Mouse (Mus musculus) liver, embryonic 11.5 days (tissue): Measurements from ENCODE around the gene Psap. TPM values are rescaled to one million over a fixed set of nuclear protein-coding genes. Genes with fewer than 3 reads are reported as not detected.

Source experiments
- ATAC-seq: fragments of 200-750 bp; cut with Nextera tagmentation; replicated peaks from 2 replicates; pipeline ENCODE4 v1.8.0; 2017; ENCODE audit warnings: moderate number of reproducible peaks, mild to moderate bottlenecking, moderate TSS enrichment, moderate library complexity; ENCODE audit not compliant: low FRiP score
- DNase-seq: peaks from one replicate; pipeline ENCODE4 v3.0.0-alpha.2; 2017; ENCODE audit warnings: low spot score
- H3K27ac ChIP-seq: fragments of 300-500 bp; sonication (generic); 2 replicates; pipeline ENCODE4 v1.5.1; 2014; ENCODE audit warnings: mild to moderate bottlenecking, low read depth, low read length, control low read depth
- H3K27me3 ChIP-seq: fragments of 300-500 bp; sonication (generic); replicated peaks from 2 replicates; pipeline ENCODE4 v1.6.1; 2014; ENCODE audit warnings: low read length, mixed read lengths; ENCODE audit not compliant: control insufficient read depth, insufficient read depth
- H3K36me3 ChIP-seq: fragments of 300-500 bp; sonication (generic); 2 replicates; pipeline ENCODE4 v1.6.1; 2014; ENCODE audit warnings: mild to moderate bottlenecking, low read length, moderate library complexity, mixed read lengths; ENCODE audit not compliant: control insufficient read depth, insufficient read depth
- H3K4me1 ChIP-seq: fragments of 300-500 bp; sonication (generic); replicated peaks from 2 replicates; pipeline ENCODE4 v1.6.1; 2014; ENCODE audit warnings: low read length, mixed read lengths; ENCODE audit not compliant: control insufficient read depth, insufficient read depth
- H3K4me2 ChIP-seq: fragments of 300-500 bp; sonication (generic); 2 replicates; pipeline ENCODE4 v1.6.1; 2014; ENCODE audit warnings: mild to moderate bottlenecking, control low read depth, moderate library complexity
- H3K4me3 ChIP-seq: fragments of 300-500 bp; sonication (generic); 2 replicates; pipeline ENCODE4 v1.5.1; 2014; ENCODE audit warnings: low read depth, low read length, control low read depth
- H3K9ac ChIP-seq: fragments of 300-500 bp; sonication (generic); 2 replicates; pipeline ENCODE4 v1.6.1; 2014; ENCODE audit warnings: low read depth, low read length, control low read depth
- H3K9me3 ChIP-seq: fragments of 300-500 bp; sonication (generic); 2 replicates; pipeline ENCODE4 v1.6.1; 2016; ENCODE audit warnings: low read length, inconsistent platforms, mixed read lengths; ENCODE audit not compliant: control insufficient read depth
- WGBS: fragments of 180-500 bp; shearing (Covaris S2); extraction: QIAGEN DNeasy Blood & Tissue Kit; methylation state at CpG from one replicate; pipeline ENCODE4 v1.1.7; 2014; 5-methylcytosine and 5-hydroxymethylcytosine counted together
- polyA plus RNA-seq: library from polyadenylated mRNA; unstranded; fragments of >200 nt; fragmentation: Nextera tagmentation; extraction: Ambion mirVana; gene quantifications from 2 replicates; pipeline ENCODE4 v1.2.1, GENCODE M21; 2014

Gene Psap
- polyA plus RNA-seq, 1 experiment from 2014 or later: 59.8 TPM

DNA sequence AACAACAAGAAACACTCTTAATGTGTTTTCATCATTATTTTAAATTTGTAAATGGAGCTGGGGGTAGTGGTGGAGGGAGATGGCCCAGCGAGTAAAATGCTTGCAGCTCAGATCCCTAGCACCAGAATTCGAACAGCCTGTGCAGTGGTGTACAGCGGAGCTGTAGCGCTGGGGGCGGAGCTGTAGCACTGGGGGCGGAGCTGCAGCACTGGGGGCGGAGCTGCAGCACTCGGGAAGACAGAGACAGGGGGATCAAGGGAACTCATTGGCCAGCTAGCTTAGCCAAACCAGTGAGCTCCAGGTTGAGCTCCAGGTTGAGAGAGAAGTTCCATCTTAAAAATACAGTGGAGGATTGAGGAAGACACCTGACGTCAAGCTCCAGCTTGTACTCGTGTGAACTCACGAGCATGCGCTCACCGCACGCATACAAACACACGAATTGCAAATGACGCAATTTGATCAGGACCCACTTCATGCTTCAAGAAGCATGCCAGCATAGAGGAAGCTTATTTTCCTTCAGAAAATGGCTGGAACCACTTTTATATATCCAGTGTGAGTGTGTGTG is 20.1 kb upstream of the Psap start:
- Histone ChIP-seq H3K36me3 (no peaks in the 10 kb centered on the region), H3K4me1 (peaks cover 17% of the 10 kb centered on the region), H3K4me3 (no peak overlapping the region), H3K9me3 (no peaks in the 10 kb centered on the region), H3K27me3 (no peaks in the 10 kb centered on the region), H3K4me2 (peak overlapping the region; percentile 20; the same call in 1 of the 2 replicates), H3K9ac (no peak overlapping the region), H3K27ac (no peak overlapping the region)
- whole genome bisulfite sequencing: 52% methylated on average over 16 of the region's 16 CpGs
- no peak for DNase-seq
- peak; percentile 57 for ATAC-seq

DNA sequence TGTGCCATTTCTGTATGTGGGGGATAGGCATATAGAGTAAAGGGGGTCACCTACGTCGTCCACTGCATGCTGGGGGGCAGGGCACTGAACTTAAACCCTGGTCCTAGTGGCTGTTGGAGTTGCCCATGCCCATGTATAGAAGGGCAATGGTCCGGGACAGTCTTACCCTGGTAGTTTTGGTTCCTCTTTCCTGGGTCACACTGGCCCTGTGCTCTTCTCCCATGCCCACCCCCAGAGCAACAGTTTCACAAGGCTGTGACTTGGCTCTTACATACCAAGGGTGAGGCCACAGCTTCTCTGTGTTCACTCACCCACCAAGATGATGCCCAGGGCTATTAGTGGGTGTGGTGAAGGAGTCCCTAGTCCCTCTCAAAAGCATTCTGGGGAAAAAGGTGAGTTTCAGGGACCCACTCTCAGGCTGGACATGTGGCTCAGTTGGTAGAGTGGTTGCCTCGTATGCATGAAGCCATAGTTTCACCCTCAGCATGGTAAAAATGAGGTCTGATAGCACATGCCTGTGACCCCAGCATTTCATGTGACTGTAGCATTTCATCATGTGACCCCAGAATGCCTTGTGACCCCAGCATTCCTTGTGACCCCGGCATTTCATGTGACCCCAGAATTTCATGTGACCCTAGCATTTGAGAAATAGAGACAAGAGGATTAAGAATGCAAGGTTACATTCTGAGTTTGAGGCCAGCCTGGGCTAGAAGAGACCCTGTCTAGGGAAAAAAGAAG is 16.7 kb upstream of the Psap start:
- no peak for ATAC-seq
- no peak overlapping the region for H3K27ac ChIP-seq

DNA sequence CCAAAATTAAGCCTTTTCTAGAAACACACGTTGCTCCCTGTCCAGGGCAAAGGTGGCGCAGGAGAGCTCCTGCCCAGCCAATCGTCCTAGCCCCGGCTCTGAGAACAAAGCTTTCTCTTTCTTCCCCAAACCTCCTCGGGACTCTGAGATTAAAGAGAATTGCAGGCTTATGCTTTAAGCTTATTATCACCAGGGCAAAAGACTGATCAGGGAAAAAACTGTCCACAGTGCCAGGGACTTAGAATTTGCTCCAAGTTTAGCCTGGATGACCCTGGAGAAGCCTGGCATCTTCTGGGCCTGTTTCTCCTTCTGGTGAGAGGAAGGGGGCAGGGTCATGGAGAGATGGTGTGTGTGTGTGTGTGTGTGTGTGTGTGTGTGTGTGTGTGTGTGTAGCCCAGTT is 15.9 kb upstream of the Psap start:
- H3K4me2 ChIP-seq: no peak overlapping the region
- H3K36me3 ChIP-seq: no peaks in the 10 kb centered on the region
- DNase-seq: no peak
- H3K9ac ChIP-seq: no peak overlapping the region
- WGBS: 44% methylated on average over 5 of the region's 5 CpGs
- no peaks in the 10 kb centered on the region for H3K9me3 ChIP-seq
- H3K27ac ChIP-seq: no peak overlapping the region
- H3K27me3 ChIP-seq: no peaks in the 10 kb centered on the region
- ATAC-seq: no peak
- peaks cover 8% of the 10 kb centered on the region for H3K4me1 ChIP-seq
- no peak overlapping the region for H3K4me3 ChIP-seq

More for the DNA sequence above, 16.7 kb upstream of the Psap start:
- no peaks in the 10 kb centered on the region for H3K27me3 ChIP-seq
- DNase-seq: no peak
- no peak overlapping the region for H3K9ac ChIP-seq
- H3K9me3 ChIP-seq: no peaks in the 10 kb centered on the region
- H3K36me3 ChIP-seq: no peaks in the 10 kb centered on the region
- peaks cover 12% of the 10 kb centered on the region for H3K4me1 ChIP-seq
- H3K4me2 ChIP-seq: no peak overlapping the region
- WGBS: 73% methylated on average over 5 of the region's 5 CpGs
- no peak overlapping the region for H3K4me3 ChIP-seq

DNA sequence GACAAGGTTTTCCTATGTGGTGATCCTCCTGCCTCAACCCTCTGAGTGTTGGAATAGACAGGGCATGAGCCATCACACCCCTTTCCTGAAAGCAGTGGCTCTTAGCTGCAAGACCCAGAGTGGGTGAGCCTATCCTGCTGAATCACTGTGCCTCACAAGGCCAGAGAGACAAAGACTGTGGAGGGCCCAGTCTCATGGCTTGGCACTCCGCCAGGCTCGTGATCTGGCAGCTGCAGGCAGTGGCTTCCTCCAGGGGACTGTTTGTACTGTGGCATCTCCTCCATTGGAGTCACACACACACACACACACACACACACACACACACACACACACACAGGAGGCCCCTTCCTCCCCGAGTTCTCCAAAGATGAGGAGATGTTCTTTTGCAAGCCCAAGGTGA is 15.0 kb upstream of the Psap start:
- no peaks in the 10 kb centered on the region for H3K9me3 ChIP-seq
- DNase-seq: no peak
- no peaks in the 10 kb centered on the region for H3K4me1 ChIP-seq
- no peak for ATAC-seq
- 56% methylated on average over 3 of the region's 3 CpGs for WGBS
- no peak overlapping the region for H3K9ac ChIP-seq
- no peaks in the 10 kb centered on the region for H3K27me3 ChIP-seq
- H3K36me3 ChIP-seq: no peaks in the 10 kb centered on the region
- no peak overlapping the region for H3K27ac ChIP-seq
- H3K4me3 ChIP-seq: no peak overlapping the region
- no peak overlapping the region for H3K4me2 ChIP-seq

DNA sequence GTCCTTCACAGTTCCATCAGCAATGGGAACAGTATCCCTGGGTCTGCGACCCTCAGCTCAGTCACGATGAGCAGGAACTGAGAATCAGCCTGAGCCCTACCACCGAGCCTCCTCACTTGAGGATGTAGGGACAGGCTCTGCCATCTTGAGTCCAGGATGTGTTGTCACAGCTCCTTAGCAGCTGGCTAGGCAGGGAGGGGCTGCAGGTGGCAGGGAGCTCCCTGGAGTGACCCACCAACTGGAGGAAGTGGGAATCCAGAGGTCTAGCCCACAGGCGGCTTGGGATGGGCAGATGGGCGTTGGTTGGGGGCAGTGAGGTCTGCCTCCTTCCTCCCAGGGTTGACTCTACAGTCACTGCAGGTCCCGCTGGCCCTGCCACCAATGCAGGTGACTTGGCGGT is 14.1 kb upstream of the Psap start:
- no peak overlapping the region for H3K9ac ChIP-seq
- no peak overlapping the region for H3K4me2 ChIP-seq
- H3K36me3 ChIP-seq: no peaks in the 10 kb centered on the region
- no peak overlapping the region for H3K27ac ChIP-seq
- DNase-seq (no peak), ATAC-seq (no peak)
- H3K9me3 ChIP-seq: no peaks in the 10 kb centered on the region
- no peak overlapping the region for H3K4me3 ChIP-seq
- 69% methylated on average over 7 of the region's 7 CpGs for WGBS
- no peaks in the 10 kb centered on the region for H3K4me1 ChIP-seq
- no peaks in the 10 kb centered on the region for H3K27me3 ChIP-seq

DNA sequence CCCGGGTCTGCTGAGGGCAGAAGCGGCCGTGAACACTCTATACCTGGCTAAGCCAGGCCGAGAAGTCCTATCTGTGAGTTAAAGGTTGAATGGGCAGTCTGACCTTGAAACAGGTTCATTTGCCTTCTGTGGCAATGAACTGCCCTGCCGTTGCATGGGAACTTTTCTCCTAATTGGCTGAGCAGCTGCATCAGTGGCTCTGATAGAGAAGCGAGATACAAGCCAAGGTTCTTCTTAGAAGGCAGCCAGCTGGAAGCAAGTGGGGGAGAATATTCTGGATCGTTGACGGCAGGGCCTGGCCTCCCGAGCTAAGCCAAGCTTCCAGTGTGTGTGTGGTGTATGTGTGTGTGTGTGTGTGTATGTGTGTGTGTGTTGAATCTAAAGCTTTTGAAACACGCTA is 12.2 kb upstream of the Psap start:
- DNase-seq (no peak), ATAC-seq (no peak)
- Histone ChIP-seq H3K27me3 (no peaks in the 10 kb centered on the region), H3K36me3 (no peaks in the 10 kb centered on the region), H3K4me2 (no peak overlapping the region), H3K9me3 (no peaks in the 10 kb centered on the region), H3K4me1 (no peaks in the 10 kb centered on the region), H3K9ac (no peak overlapping the region), H3K27ac (no peak overlapping the region), H3K4me3 (no peak overlapping the region)
- 77% methylated on average over 10 of the region's 10 CpGs for WGBS

DNA sequence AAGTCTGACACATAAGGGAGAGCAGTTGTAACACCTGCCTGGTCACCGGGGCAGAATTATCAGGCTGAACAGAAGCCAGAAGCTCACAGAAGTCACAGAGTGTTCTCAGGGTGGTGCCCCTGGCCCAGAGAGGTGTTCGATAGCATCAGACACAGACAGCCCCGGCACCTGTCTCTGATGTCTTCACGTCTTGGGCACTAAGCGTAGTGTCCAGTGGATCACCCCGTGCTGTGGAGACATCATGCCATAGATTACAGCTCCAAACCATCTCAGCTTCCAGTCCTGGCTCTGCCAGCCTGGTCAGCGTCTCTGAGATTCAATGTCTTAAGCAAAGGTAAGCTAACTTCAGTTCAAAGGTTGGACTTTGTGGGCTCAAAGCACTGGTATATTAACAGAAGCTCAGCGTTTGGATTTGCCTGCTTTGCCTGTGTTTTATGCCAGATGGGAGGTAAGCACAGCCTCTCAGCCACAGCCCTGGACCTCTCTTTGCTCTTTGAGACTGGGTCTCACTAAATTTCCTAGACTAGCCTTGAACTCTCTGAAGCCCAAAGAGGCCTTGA is 10.5 kb upstream of the Psap start:
- H3K4me3 ChIP-seq: no peak overlapping the region
- H3K4me2 ChIP-seq: no peak overlapping the region
- no peak overlapping the region for H3K27ac ChIP-seq
- H3K27me3 ChIP-seq: no peaks in the 10 kb centered on the region
- no peak for DNase-seq
- peaks cover 7% of the 10 kb centered on the region for H3K4me1 ChIP-seq
- ATAC-seq: no peak
- no peaks in the 10 kb centered on the region for H3K36me3 ChIP-seq
- H3K9me3 ChIP-seq: no peaks in the 10 kb centered on the region
- H3K9ac ChIP-seq: no peak overlapping the region
- WGBS: 82% methylated on average over 8 of the region's 8 CpGs

DNA sequence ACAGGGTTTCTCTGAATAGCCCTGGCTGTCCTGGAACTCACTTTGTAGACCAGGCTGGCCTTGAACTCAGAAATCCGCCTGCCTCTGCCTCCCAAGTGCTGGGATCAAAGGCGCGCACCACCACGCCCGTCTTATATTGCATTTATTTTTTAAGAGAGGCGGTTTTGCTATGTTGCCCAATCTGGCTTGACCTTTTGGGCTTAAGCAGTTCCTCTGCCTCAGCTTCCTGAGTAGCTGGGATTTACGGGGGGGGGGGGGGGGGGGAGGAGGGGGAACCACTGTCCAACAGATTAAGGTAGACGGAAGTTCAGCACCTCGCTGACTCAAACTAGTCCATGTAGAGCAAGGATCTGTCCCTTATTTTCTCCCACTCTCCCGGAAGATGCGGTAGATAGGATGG is 8.7 kb upstream of the Psap start:
- no peaks in the 10 kb centered on the region for H3K36me3 ChIP-seq
- no peak for DNase-seq
- H3K9ac ChIP-seq: no peak overlapping the region
- H3K27ac ChIP-seq: no peak overlapping the region
- H3K4me1 ChIP-seq: peaks cover 15% of the 10 kb centered on the region
- no peaks in the 10 kb centered on the region for H3K27me3 ChIP-seq
- ATAC-seq: no peak
- no peaks in the 10 kb centered on the region for H3K9me3 ChIP-seq
- 79% methylated on average over 10 of the region's 11 CpGs for WGBS
- no peak overlapping the region for H3K4me2 ChIP-seq
- no peak overlapping the region for H3K4me3 ChIP-seq
